Mouse (Mus musculus) MEL (cell line): ENCODE data around the gene Pcnx. TPM values are rescaled to one million over a fixed set of nuclear protein-coding genes. Genes with fewer than 3 reads are reported as not detected.
"Not testable (repeated sequence)": the region's sequence is repeated elsewhere in the genome, so short reads cannot be mapped to it uniquely, and the experiment has no call there.

Experiments
- DNase-seq: peaks from one replicate; pipeline ENCODE4 v3.0.0; 2011; ENCODE audit warnings: low read depth, low spot score
- H3K27ac ChIP-seq: 2 replicates; pipeline ENCODE4 v1.5.1; 2012; ENCODE audit warnings: low read depth, mild to moderate bottlenecking, control low read depth, low read length, moderate library complexity; ENCODE audit not compliant: control insufficient read depth
- H3K27me3 ChIP-seq, 2 experiments: fragments of 150-350 bp in 1 of 2; sonication (generic) in 1 of 2; 2 replicates each; pipeline ENCODE4 v1.6.1; 2012; ENCODE audit warnings: low read length in 2 of 2, mild to moderate bottlenecking in 2 of 2, improper control_type of control experiment in 1 of 2, moderate library complexity in 1 of 2; ENCODE audit not compliant: insufficient read depth in 2 of 2, control insufficient read depth in 1 of 2
- H3K36me3 ChIP-seq, 2 experiments: 2 replicates each; pipeline ENCODE4 v1.6.1; 2012 to 2014; ENCODE audit warnings: low read length in 2 of 2, improper control_type of control experiment in 1 of 2, inconsistent platforms in 1 of 2, mild to moderate bottlenecking in 1 of 2; ENCODE audit not compliant: insufficient read depth in 2 of 2, control insufficient read depth in 1 of 2
- H3K4me1 ChIP-seq, 2 experiments: fragments of 150-350 bp in 1 of 2; sonication (generic) in 1 of 2; 2 replicates each; pipeline ENCODE4 v1.6.1; 2012; ENCODE audit warnings: low read length in 2 of 2, improper control_type of control experiment in 1 of 2, mild to moderate bottlenecking in 1 of 2; ENCODE audit not compliant: insufficient read depth in 2 of 2, control insufficient read depth in 1 of 2
- H3K4me3 ChIP-seq, 2 experiments: fragments of 150-350 bp in 1 of 2; sonication (generic) in 1 of 2; 2 replicates each; pipeline ENCODE4 v1.5.1; 2012; ENCODE audit warnings: low read depth in 2 of 2, low read length in 2 of 2, mild to moderate bottlenecking in 2 of 2, moderate library complexity in 2 of 2, control low read depth in 1 of 2, improper control_type of control experiment in 1 of 2; ENCODE audit not compliant: control insufficient read depth in 1 of 2, insufficient read depth in 1 of 2
- H3K79me2 ChIP-seq: 2 replicates; pipeline ENCODE4 v1.6.1; 2012; ENCODE audit warnings: mild to moderate bottlenecking, low read length, moderate library complexity; ENCODE audit not compliant: control insufficient read depth, poor library complexity, insufficient read depth
- H3K9ac ChIP-seq: 2 replicates; pipeline ENCODE4 v1.6.1; 2012; ENCODE audit warnings: low read depth, mild to moderate bottlenecking, control low read depth, low read length, moderate library complexity; ENCODE audit not compliant: control insufficient read depth, poor library complexity, severe bottlenecking
- H3K9me3 ChIP-seq: fragments of 150-350 bp; sonication (generic); replicated peaks from 2 replicates; pipeline ENCODE4 v1.6.1; 2012; ENCODE audit warnings: mild to moderate bottlenecking, low read length, improper control_type of control experiment, moderate library complexity; ENCODE audit not compliant: insufficient read depth
- CHD1 ChIP-seq: IDR thresholded peaks from 2 replicates; pipeline ENCODE4 v1.6.1; 2012; ENCODE audit warnings: low read depth, mild to moderate bottlenecking, inconsistent platforms, low read length, improper control_type of control experiment
- E2F4 ChIP-seq: IDR thresholded peaks from 2 replicates; pipeline ENCODE4 v1.6.1; 2011; ENCODE audit warnings: low read depth, low read length, improper control_type of control experiment, borderline replicate concordance
- ELF1 ChIP-seq: IDR thresholded peaks from 2 replicates; pipeline ENCODE4 v1.6.1; 2014; ENCODE audit warnings: low read depth, mild to moderate bottlenecking, inconsistent platforms, low read length, improper control_type of control experiment, moderate library complexity
- EP300 ChIP-seq, 2 experiments: IDR thresholded peaks; 2 replicates each; pipeline ENCODE4 v1.6.1; 2011; ENCODE audit warnings: improper control_type of control experiment in 2 of 2, low read length in 2 of 2, low read depth in 1 of 2, mild to moderate bottlenecking in 1 of 2
- ETS1 ChIP-seq: IDR thresholded peaks from 2 replicates; pipeline ENCODE4 v1.6.1; 2012; ENCODE audit warnings: low read depth, mild to moderate bottlenecking, inconsistent platforms, low read length, improper control_type of control experiment, moderate library complexity
- GABPA ChIP-seq: IDR thresholded peaks from 2 replicates; pipeline ENCODE4 v1.6.1; 2012; ENCODE audit warnings: low read depth, mild to moderate bottlenecking, inconsistent platforms, low read length, improper control_type of control experiment, moderate library complexity
- GATA1 ChIP-seq: IDR thresholded peaks from 2 replicates; pipeline ENCODE4 v1.6.1; 2011; ENCODE audit warnings: low read depth, low read length, improper control_type of control experiment
- HCFC1 ChIP-seq: IDR thresholded peaks from 2 replicates; pipeline ENCODE4 v1.6.1; 2012; ENCODE audit warnings: low read depth, mild to moderate bottlenecking, inconsistent platforms, low read length, improper control_type of control experiment, moderate library complexity
- KAT2A ChIP-seq: conservative IDR thresholded peaks from 2 replicates; pipeline ENCODE4 v1.6.1; 2012; ENCODE audit warnings: low read depth, low read length, improper control_type of control experiment, inconsistent platforms
- MAX ChIP-seq: IDR thresholded peaks from 2 replicates; pipeline ENCODE4 v1.6.1; 2011; ENCODE audit warnings: low read length, improper control_type of control experiment
- MAZ ChIP-seq: IDR thresholded peaks from 2 replicates; pipeline ENCODE4 v1.6.1; 2012; ENCODE audit warnings: low read depth, mild to moderate bottlenecking, inconsistent platforms, low read length, improper control_type of control experiment
- MYB ChIP-seq: IDR thresholded peaks from 2 replicates; pipeline ENCODE4 v1.6.1; 2011; ENCODE audit warnings: mild to moderate bottlenecking, low read depth, low read length, improper control_type of control experiment
- MYC ChIP-seq: IDR thresholded peaks from 2 replicates; pipeline ENCODE4 v1.6.1; 2011; ENCODE audit warnings: low read depth, mild to moderate bottlenecking, low read length, improper control_type of control experiment, moderate library complexity
- NELFE ChIP-seq: IDR thresholded peaks from 2 replicates; pipeline ENCODE4 v1.6.1; 2011; ENCODE audit warnings: low read depth, low read length, improper control_type of control experiment
- POLR2A ChIP-seq, 2 experiments: IDR thresholded peaks; 2 replicates each; pipeline ENCODE4 v1.6.1; 2011 to 2012; ENCODE audit warnings: low read length in 2 of 2, mild to moderate bottlenecking in 2 of 2, control low read depth in 1 of 2, improper control_type of control experiment in 1 of 2, low read depth in 1 of 2, moderate library complexity in 1 of 2; ENCODE audit not compliant: control insufficient read depth in 1 of 2, insufficient read depth in 1 of 2, poor library complexity in 1 of 2
- RCOR1 ChIP-seq: IDR thresholded peaks from 2 replicates; pipeline ENCODE4 v1.6.1; 2012; ENCODE audit warnings: low read depth, mild to moderate bottlenecking, inconsistent platforms, low read length, improper control_type of control experiment
- SIN3A ChIP-seq: IDR thresholded peaks from 2 replicates; pipeline ENCODE4 v1.6.1; 2012; ENCODE audit warnings: low read length, improper control_type of control experiment, inconsistent platforms
- SMC3 ChIP-seq: IDR thresholded peaks from 2 replicates; pipeline ENCODE4 v1.6.1; 2011; ENCODE audit warnings: low read depth, low read length, improper control_type of control experiment
- USF1 ChIP-seq: IDR thresholded peaks from 2 replicates; pipeline ENCODE4 v1.6.1; 2014; ENCODE audit warnings: low read depth, mild to moderate bottlenecking, inconsistent platforms, low read length, improper control_type of control experiment, moderate library complexity
- ZC3H11A ChIP-seq: IDR thresholded peaks from 2 replicates; pipeline ENCODE4 v1.6.1; 2012; ENCODE audit warnings: low read depth, mild to moderate bottlenecking, inconsistent platforms, low read length, improper control_type of control experiment
- ZKSCAN1 ChIP-seq: IDR thresholded peaks from 2 replicates; pipeline ENCODE4 v1.6.1; 2012; ENCODE audit warnings: low read depth, mild to moderate bottlenecking, inconsistent platforms, low read length, improper control_type of control experiment, moderate library complexity
- ZMIZ1 ChIP-seq: IDR thresholded peaks from 2 replicates; pipeline ENCODE4 v1.6.1; 2012; ENCODE audit warnings: low read depth, mild to moderate bottlenecking, inconsistent platforms, low read length, improper control_type of control experiment, moderate library complexity
- polyA plus RNA-seq, 2 experiments: library from polyadenylated mRNA; stranded (reverse) in 1 of 2; unstranded in 1 of 2; fragments of >175 nt in 1 of 2; fragments of >200 nt in 1 of 2; gene quantifications; 2 replicates each; pipeline versions ENCODE4 v1.2.1 to v1.2.4; 2012; ENCODE audit warnings: low replicate concordance in 2 of 2, low read depth in 1 of 2; ENCODE audit not compliant: insufficient read length in 2 of 2, insufficient read depth in 1 of 2, missing spikeins in 1 of 2
- total RNA-seq: library from RNA; depleted of rRNA; stranded (reverse); fragments of 300-350 nt; gene quantifications from 2 replicates; pipeline ENCODE4 v1.2.3, GENCODE M21; 2012

The Pcnx gene
- total and polyA plus RNA-seq, 3 experiments: 8.9 to 140 (median 20.6) TPM

DNA sequence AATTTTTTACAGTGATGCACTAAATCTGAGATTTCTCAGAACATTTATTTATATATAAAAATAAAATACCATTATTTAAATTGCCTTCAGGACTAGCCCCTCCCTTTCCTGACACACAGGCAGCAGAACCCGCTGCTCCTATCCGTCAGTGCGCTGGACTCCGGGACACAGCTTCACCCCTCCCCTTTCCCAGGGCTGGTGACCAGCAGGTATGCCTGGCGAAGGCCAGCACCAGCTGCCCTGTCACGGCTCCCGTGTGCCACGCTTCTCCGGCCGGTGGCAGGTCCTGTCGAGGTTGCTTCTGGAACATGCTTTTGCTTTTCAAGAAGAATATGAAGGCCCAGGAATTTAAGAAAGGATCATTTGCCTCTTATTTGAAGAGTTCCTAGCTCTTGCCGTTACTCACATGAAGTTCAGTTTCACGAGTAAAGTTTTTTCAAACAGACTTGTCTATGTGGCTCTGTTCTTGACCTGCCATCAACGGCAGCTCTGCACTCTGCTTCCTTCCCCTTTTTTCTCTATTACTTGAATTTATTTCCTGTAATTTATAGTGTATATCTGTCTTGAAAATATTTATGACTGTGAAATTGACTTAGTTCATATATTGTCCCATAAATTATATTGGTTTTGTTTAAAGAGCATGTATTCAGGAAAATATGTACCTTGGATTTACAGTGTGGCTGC lies 137.0 kb downstream of the Pcnx start:
- no peaks in the 10 kb centered on the region for H3K9me3 ChIP-seq
- H3K27ac ChIP-seq: no peak overlapping the region
- H3K36me3 ChIP-seq: no peaks in the 10 kb centered on the region
- H3K4me3 ChIP-seq: no peak overlapping the region
- H3K9ac ChIP-seq: no peak overlapping the region
- no peaks in the 10 kb centered on the region for H3K79me2 ChIP-seq
- H3K4me1 ChIP-seq: no peaks in the 10 kb centered on the region
- no peaks in the 10 kb centered on the region for H3K27me3 ChIP-seq
- no peak for TF ChIP-seq EP300 (IDR thresholded peaks at IDR 0.05; ENCODE audit: low read depth in 1 of 2, low read length in 2 of 2)
- no peak for TF ChIP-seq RCOR1
- TF ChIP-seq ELF1: no peak
- no peak for TF ChIP-seq USF1
- TF ChIP-seq ZKSCAN1: no peak
- no peak for DNase-seq

DNA sequence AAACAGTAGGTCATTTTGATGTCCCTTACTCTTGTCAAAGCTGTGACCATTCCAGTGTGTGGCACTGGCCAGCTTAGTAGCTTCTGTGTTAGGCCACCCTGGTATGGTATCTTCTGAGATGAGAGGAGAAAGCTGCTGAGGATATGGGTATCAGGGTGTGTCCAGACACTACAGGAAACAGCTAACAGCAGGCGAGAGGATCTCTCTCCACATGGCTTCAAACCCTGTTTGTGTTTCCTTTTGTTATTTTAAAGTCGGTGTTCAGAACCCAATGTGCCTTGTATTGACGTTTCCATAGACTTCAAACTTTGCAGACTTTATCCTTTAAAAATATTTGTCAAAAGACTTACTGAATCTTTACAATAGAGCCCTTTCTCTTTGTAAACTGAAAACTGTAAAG lies 137.7 kb downstream of the Pcnx start:
- Histone ChIP-seq H3K4me3 (no peak overlapping the region), H3K27ac (no peak overlapping the region), H3K79me2 (no peaks in the 10 kb centered on the region), H3K36me3 (no peaks in the 10 kb centered on the region), H3K9me3 (no peaks in the 10 kb centered on the region), H3K4me1 (no peaks in the 10 kb centered on the region), H3K27me3 (no peaks in the 10 kb centered on the region), H3K9ac (no peak overlapping the region)
- no peak for TF ChIP-seq NELFE
- no peak for TF ChIP-seq MYB
- TF ChIP-seq ZKSCAN1: no peak
- TF ChIP-seq MAZ: no peak
- no peak for TF ChIP-seq SIN3A
- no peak for TF ChIP-seq MAX
- no peak for TF ChIP-seq CHD1
- no peak for TF ChIP-seq SMC3
- TF ChIP-seq GATA1: no peak
- no peak for TF ChIP-seq USF1
- TF ChIP-seq POLR2A (IDR thresholded peaks at IDR 0.05; ENCODE audit: control insufficient read depth in 1 of 2, insufficient read depth in 1 of 2, low read depth in 1 of 2, low read length in 2 of 2, poor library complexity in 1 of 2): no peak
- no peak for TF ChIP-seq KAT2A
- no peak for TF ChIP-seq GABPA
- no peak for TF ChIP-seq MYC
- TF ChIP-seq E2F4: no peak
- TF ChIP-seq ZMIZ1: no peak
- TF ChIP-seq ZC3H11A: no peak
- no peak for TF ChIP-seq ETS1
- no peak for TF ChIP-seq HCFC1
- TF ChIP-seq ELF1: no peak
- DNase-seq: no peak

DNA sequence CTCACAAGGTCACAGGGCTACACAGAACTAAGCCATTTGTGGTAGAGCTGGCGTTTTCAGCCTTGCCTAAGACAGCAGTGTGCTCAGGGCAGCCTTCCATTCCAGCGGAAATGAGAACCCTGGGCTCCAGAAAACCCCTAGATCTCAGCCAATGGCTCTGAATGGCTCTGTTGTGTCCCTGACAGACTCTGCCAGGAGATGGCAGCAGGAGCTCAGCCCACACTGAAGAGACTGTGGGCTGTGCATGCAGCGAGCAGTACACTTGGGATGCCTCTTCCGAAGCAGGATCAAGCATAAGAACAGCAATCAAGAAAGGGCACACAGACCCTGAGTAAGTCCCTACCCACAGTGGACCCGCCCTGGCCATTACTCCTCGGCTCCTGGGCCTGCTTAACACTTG lies 142.9 kb downstream of the Pcnx start:
- not testable (repeated sequence) for DNase-seq, H3K9ac ChIP-seq, H3K27me3 ChIP-seq, H3K79me2 ChIP-seq, H3K36me3 ChIP-seq, H3K27ac ChIP-seq, H3K9me3 ChIP-seq, H3K4me1 ChIP-seq, H3K4me3 ChIP-seq

DNA sequence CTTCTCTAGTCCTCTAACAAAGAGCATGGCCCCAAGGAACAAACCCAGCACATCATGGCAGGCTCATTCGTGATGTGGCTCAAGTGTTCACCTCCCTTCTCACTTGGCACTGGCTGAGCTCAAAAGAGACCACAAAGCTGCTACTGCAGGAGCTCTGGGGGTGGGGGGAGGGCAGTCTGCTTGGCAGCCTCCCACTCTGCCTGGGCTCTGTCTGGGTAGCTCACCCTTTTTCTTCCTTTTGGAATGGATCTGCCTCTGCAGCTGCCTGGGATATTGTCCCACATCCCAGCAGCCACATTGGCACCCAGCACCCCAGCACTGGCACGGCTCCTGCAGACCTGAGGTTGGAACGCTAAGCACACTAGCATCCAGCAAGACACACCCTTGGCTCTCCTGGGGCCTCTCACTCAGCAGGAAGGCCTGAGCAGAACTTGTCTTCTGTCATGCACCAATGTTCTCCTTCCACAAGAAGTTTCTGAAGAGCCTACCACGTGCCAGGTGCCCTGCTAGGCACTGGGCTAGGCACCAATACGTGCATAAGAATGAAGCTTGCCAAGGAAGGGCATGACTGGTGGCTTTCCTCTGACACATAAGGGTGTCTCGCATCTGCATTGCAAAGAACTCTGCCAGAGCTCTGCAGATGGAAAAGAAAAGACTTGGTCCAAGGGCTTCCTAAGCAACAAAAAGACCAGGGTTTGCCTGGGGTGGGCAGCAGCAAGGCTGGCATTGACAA lies 166.2 kb downstream of the Pcnx start:
- not testable (repeated sequence) for H3K9me3 ChIP-seq, H3K36me3 ChIP-seq, H3K9ac ChIP-seq, H3K4me1 ChIP-seq, H3K27ac ChIP-seq, H3K4me3 ChIP-seq, H3K79me2 ChIP-seq, DNase-seq, H3K27me3 ChIP-seq
